Mouse (Mus musculus) midbrain, embryonic 10.5 days (tissue): ENCODE results near the gene Cyp26c1. TPM values are rescaled to one million over a fixed set of nuclear protein-coding genes. Genes with fewer than 3 reads are reported as not detected.

Experiments
- DNase-seq: peaks from one replicate; pipeline ENCODE4 v3.0.0-alpha.2; 2017; ENCODE audit warnings: low spot score
- H3K27ac ChIP-seq: fragments of 300-500 bp; sonication (generic); replicated peaks from 2 replicates; pipeline ENCODE4 v1.5.1; 2016; ENCODE audit warnings: mild to moderate bottlenecking
- H3K27me3 ChIP-seq: fragments of 300-500 bp; sonication (generic); 2 replicates; pipeline ENCODE4 v1.6.1; 2016; ENCODE audit warnings: low read depth, mild to moderate bottlenecking; ENCODE audit not compliant: poor library complexity, severe bottlenecking
- H3K36me3 ChIP-seq: fragments of 300-500 bp; sonication (generic); 2 replicates; pipeline ENCODE4 v1.6.1; 2016; ENCODE audit warnings: mild to moderate bottlenecking, moderate library complexity
- H3K4me1 ChIP-seq: fragments of 300-500 bp; sonication (generic); 2 replicates; pipeline ENCODE4 v1.6.1; 2016
- H3K4me3 ChIP-seq: fragments of 300-500 bp; sonication (generic); 2 replicates; pipeline ENCODE4 v1.5.1; 2016; ENCODE audit warnings: mild to moderate bottlenecking, moderate library complexity
- H3K9me3 ChIP-seq: fragments of 300-500 bp; sonication (generic); replicated peaks from 2 replicates; pipeline ENCODE4 v1.6.1; 2016; ENCODE audit warnings: mild to moderate bottlenecking
- WGBS: fragments of 180-500 bp; shearing (Covaris S2); methylation state at CpG from one replicate; pipeline ENCODE4 v1.1.7; 2016; 5-methylcytosine and 5-hydroxymethylcytosine counted together
- polyA plus RNA-seq: library from polyadenylated mRNA; unstranded; fragments of >200 nt; fragmentation: Nextera tagmentation; extraction: Ambion mirVana; gene quantifications from 2 replicates; pipeline ENCODE4 v1.2.1, GENCODE M21; 2016

The Cyp26c1 gene
- polyA plus RNA-seq, 1 experiment from 2014 or later: 0.89 TPM

DNA sequence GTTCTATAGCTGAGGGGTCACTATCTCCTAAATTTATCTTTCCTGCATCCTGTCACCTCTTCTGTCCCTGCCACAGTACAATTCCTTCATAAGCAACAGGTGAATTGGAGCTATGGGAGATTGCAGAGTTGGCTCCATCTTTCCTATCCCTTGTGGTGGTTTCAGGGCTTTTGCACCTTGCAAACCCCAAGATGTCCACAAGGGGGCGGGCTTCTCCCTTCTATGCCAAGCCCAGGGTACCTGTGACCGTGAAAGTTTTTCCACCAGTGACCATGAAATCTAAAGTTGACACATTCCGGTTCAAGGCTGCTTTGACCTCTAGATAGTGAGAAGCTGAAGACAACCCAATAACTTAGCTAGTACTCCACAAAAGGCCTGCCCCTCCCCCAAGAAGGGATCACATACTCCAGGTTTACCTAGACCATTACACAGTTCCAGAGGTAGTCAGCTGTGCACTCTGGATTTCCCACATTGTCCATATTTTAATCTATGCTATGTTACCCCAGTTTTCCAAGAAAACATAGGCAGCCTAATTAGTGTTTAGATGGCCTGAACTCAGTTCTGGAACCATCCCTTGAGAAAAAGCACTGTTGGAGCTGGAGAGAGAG lies 18.6 kb downstream of the Cyp26c1 start:
- Histone ChIP-seq H3K4me1 (peaks cover 4% of the 10 kb centered on the region), H3K9me3 (no peaks in the 10 kb centered on the region), H3K36me3 (no peaks in the 10 kb centered on the region), H3K27me3 (peaks cover 86% of the 10 kb centered on the region), H3K4me3 (no peak overlapping the region), H3K27ac (no peak overlapping the region)
- DNase-seq: peak; percentile 73
- 19% methylated on average over 3 of the region's 3 CpGs for WGBS

DNA sequence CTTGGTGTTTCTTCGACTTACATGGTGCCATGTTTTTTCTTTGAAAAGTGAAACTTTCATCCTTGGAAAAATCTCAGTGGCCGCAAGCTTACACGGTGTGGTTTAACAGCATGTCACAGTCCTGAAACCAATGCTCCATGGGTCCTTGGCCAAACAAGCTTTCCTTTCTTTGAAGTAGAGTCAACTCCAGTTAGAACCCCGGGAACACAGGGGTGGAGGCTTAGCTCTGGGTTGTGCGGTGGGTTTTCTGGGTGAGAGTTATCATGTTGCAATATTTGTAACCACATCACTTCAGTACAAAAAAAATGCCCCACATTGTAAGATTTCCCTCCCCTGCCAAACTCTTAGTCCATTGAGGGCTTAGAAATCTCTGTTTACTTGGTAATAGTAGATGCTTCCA lies 20.3 kb downstream of the Cyp26c1 start:
- Histone ChIP-seq H3K9me3 (no peaks in the 10 kb centered on the region), H3K27ac (no peak overlapping the region), H3K4me1 (no peaks in the 10 kb centered on the region), H3K27me3 (peaks cover 69% of the 10 kb centered on the region), H3K36me3 (no peaks in the 10 kb centered on the region), H3K4me3 (no peak overlapping the region)
- no peak for DNase-seq
- 92% methylated on average over 5 of the region's 5 CpGs for WGBS

DNA sequence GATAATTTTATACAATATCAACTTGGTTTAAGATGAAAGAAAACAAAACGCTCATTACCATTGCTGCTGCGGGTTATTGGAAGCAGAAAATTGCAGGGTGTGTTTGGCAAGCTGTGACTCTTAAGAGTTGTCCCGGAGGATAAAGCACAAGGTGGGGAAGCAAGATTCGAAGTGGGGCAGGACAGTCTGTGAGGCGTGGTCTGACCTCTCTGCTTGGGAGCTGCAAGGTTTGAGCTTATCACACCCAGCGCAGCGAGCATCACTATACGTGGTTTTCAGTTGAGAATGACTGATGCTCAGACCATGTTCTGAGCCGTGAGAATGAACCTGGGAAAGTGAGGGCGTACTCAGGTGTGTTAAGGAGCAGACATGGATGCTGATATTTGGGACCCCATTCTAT lies 29.3 kb downstream of the Cyp26c1 start:
- no peaks in the 10 kb centered on the region for H3K9me3 ChIP-seq
- H3K27ac ChIP-seq: no peak overlapping the region
- H3K4me1 ChIP-seq: no peaks in the 10 kb centered on the region
- no peaks in the 10 kb centered on the region for H3K27me3 ChIP-seq
- DNase-seq: no peak
- 78% methylated on average over 10 of the region's 10 CpGs for WGBS
- no peaks in the 10 kb centered on the region for H3K36me3 ChIP-seq
- H3K4me3 ChIP-seq: no peak overlapping the region

DNA sequence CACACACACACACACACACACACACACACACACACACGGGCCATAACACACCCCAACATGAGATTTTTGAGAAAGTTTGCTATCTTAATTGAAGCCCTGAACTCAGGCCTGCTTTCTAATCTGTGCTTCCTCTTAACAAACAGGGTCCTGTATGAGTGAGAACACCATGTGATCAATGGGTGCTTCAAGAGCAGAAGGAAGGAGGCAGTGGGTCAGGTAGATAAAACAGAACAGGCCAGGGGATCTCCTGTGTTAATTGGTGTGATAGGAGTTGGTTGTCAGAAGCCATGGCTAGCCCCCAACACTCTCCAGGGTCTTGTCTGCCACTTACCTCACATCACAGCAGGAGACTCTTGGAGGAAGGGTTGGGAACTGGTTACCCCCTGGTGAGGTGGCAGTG lies 30.6 kb downstream of the Cyp26c1 start:
- no peaks in the 10 kb centered on the region for H3K27me3 ChIP-seq
- no peaks in the 10 kb centered on the region for H3K36me3 ChIP-seq
- no peaks in the 10 kb centered on the region for H3K4me1 ChIP-seq
- no peaks in the 10 kb centered on the region for H3K9me3 ChIP-seq
- no peak overlapping the region for H3K4me3 ChIP-seq
- DNase-seq: no peak
- H3K27ac ChIP-seq: no peak overlapping the region
- WGBS: 70% methylated on average over 1 of the region's 1 CpGs

DNA sequence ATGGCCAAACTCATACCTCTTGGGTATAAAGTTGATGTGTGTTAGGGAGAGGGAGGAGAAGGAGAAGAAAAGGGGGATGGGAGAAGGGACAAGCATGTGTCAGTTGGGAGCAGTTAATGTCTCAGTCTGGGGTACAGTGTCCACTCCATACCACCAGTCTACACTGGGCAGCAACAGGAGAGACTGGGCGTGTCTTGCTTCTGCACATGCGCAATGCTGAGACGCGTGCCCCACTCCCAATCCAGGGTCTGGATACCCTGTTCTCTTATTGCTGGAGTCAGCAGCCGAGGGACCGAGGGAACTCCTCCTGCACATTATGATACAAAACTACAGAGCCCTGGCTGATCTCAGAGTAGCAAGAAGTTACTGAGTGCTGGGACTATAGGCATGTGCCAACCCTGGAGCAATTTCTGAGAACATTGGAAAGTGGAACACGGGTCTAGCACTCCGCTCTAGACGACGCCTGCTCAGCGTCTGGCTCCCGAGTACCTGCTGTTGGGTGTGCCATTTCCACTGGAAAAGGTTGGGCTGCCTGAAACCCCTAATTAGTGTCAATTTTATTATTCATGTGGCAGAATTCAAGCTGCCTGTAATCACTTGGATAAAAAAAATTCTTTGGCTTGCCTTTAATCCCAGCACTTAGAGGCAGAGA lies 31.3 kb downstream of the Cyp26c1 start:
- DNase-seq: no peak
- WGBS: 86% methylated on average over 12 of the region's 12 CpGs
- H3K4me3 ChIP-seq: no peak overlapping the region
- H3K4me1 ChIP-seq: no peaks in the 10 kb centered on the region
- H3K9me3 ChIP-seq: no peaks in the 10 kb centered on the region
- no peak overlapping the region for H3K27ac ChIP-seq
- H3K27me3 ChIP-seq: no peaks in the 10 kb centered on the region
- no peaks in the 10 kb centered on the region for H3K36me3 ChIP-seq

DNA sequence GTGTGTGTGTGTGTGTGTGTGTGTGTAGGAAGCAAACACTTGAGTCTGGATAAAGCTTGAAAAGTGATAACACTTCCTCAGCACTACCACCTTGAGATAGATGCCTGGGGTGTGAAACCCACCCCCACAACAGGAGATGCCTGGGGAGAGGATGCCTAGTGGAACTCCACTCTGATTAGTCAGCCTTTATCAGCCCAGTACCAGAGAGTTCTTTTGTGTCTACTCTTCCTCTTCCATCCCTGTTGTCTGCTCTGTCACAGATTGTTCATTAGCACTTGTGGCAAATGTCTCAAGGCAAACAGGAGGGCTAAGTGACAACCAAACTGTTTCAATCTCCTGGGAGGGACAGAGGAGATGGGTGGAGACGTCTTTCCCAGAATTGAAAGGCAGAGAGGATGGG lies 33.8 kb downstream of the Cyp26c1 start:
- H3K36me3 ChIP-seq: no peaks in the 10 kb centered on the region
- DNase-seq: no peak
- no peaks in the 10 kb centered on the region for H3K9me3 ChIP-seq
- H3K4me3 ChIP-seq: no peak overlapping the region
- no peak overlapping the region for H3K27ac ChIP-seq
- H3K27me3 ChIP-seq: no peaks in the 10 kb centered on the region
- H3K4me1 ChIP-seq: no peaks in the 10 kb centered on the region
- WGBS: 56% methylated on average over 1 of the region's 1 CpGs

DNA sequence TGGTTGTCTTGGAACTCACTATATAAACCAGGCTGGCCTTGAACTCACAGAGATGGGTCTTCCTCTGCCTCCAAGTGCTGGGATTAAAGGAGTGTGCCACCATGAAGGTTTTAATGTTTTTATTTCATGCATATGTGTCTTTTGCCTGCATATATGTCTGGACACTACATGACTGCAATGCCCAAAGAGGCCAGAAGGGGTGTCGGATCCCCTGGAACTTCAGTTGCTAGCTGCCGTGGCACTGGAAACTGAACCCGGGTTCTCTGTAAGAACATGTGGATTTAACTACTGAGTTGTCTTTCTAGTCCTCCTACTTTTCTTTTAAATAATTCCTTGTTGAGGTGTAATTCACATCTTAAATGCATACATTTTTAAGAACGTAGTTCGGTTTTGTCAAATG lies 39.2 kb downstream of the Cyp26c1 start:
- no peaks in the 10 kb centered on the region for H3K9me3 ChIP-seq
- no peak for DNase-seq
- H3K36me3 ChIP-seq: no peaks in the 10 kb centered on the region
- 96% methylated on average over 5 of the region's 5 CpGs for WGBS
- H3K4me3 ChIP-seq: no peak overlapping the region
- H3K4me1 ChIP-seq: no peaks in the 10 kb centered on the region
- H3K27ac ChIP-seq: no peak overlapping the region
- no peaks in the 10 kb centered on the region for H3K27me3 ChIP-seq

DNA sequence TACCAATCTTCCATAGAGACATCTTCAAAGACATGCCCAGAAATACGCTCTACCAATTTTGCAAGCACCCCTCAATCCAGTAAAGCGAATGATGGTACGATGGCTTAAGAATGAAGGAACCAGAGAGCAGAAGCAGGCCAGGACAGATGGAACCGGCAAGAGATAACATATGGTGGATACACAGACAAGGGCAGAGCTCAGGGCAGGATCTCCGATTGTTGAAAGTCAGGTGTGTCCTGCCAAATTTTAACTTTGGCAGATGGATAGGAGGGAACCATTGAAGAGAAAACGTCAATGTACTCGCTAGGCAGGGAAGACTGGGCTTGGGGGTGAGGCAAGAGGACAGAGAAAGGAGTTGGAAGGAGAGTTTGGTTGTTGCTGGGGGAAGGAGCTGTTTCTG lies 41.2 kb downstream of the Cyp26c1 start:
- no peak for DNase-seq
- H3K4me1 ChIP-seq: no peaks in the 10 kb centered on the region
- WGBS: 95% methylated on average over 7 of the region's 7 CpGs
- no peaks in the 10 kb centered on the region for H3K36me3 ChIP-seq
- no peak overlapping the region for H3K4me3 ChIP-seq
- no peak overlapping the region for H3K27ac ChIP-seq
- 0 out of 2 replicates have a peak, but pooled peaks cover 3% of the 10 kb centered on the region for H3K9me3 ChIP-seq
- no peaks in the 10 kb centered on the region for H3K27me3 ChIP-seq

DNA sequence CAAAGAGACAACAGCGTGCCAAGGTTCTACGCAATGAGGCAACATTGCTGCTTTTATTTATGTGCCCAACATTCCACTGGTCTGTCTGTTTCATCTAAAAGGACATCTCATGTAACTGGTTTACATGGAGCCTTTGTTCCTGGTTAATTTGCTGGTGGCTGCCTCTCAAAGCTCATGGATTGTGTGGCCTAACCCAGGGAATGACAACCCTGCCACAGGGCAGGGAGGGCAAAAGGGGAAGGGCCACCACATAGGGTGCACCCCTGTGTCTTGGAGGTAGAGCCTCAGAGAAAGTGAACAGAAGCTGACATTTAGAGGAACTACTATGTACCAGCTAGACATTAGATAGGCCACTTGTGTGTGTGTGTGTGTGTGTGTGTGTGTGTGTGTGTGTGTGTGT lies 42.0 kb downstream of the Cyp26c1 start:
- Histone ChIP-seq H3K4me1 (no peaks in the 10 kb centered on the region), H3K36me3 (no peaks in the 10 kb centered on the region), H3K27me3 (no peaks in the 10 kb centered on the region), H3K27ac (no peak overlapping the region), H3K4me3 (no peak overlapping the region), H3K9me3 (0 out of 2 replicates have a peak, but pooled peaks cover 3% of the 10 kb centered on the region)
- WGBS: 98% methylated on average over 2 of the region's 2 CpGs
- no peak for DNase-seq

DNA sequence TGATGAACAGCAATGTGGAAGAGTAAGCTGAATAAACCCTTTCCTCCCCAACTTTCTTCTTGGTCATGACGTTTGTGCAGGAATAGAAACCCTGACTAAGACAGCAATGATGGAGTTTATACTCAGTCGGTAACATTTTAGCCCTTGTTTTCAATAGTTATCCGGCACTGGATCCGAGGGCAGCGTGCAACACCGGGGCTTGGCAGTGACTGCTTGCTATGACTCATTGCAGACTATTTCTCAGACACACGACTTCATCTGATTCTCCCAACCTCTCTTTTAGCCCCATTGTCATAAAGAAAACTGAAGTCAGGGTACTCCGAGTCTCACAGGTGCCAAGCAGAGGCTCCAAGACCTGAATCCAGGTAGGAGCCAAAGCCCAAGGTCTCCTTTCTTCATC lies 50.0 kb downstream of the Cyp26c1 start:
- Histone ChIP-seq H3K27me3 (no peaks in the 10 kb centered on the region), H3K36me3 (no peaks in the 10 kb centered on the region), H3K9me3 (0 out of 2 replicates have a peak, but pooled peaks cover 3% of the 10 kb centered on the region), H3K4me3 (no peak overlapping the region), H3K4me1 (no peaks in the 10 kb centered on the region), H3K27ac (no peak overlapping the region)
- 89% methylated on average over 8 of the region's 8 CpGs for WGBS
- DNase-seq: no peak

DNA sequence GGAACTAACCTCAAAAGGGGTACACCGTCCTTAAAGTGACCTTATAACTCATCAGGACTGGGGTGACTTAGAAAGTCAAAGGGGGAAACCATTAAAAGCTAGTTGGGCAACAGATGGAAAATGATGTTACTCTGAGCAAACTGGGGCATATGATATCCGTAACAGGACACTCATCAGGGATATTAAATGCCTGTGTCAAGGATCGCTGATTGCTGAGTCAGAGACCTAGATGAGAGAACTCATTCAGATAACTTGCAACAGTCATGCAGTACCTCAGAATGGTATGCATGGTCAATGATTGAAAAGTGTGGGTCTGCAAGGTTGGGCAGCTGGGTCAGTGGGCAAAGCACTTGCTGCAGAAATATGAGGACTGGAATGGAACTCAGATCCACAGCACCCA lies 53.2 kb downstream of the Cyp26c1 start:
- no peaks in the 10 kb centered on the region for H3K36me3 ChIP-seq
- H3K4me1 ChIP-seq: no peaks in the 10 kb centered on the region
- no peak overlapping the region for H3K27ac ChIP-seq
- no peak for DNase-seq
- no peaks in the 10 kb centered on the region for H3K27me3 ChIP-seq
- H3K9me3 ChIP-seq: no peaks in the 10 kb centered on the region
- 90% methylated on average over 3 of the region's 3 CpGs for WGBS
- no peak overlapping the region for H3K4me3 ChIP-seq

DNA sequence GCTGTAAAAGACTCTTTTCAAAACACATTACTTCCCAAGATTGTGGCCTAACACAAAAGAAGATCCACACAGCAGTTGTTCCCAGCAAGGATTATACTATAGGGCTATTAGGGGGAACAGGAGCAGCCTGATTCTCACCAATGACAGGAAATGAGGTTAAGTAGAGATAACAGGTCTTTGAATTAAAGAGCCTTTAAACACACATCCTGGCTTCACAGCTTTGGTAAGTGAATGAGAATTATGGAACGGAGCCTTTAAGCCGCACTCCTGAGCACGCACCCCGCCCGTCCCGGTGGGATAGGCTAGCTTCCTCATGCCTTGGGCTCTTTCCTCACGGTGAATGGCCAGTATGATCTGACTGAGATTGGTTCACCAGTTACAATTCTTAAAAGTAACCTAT lies 54.7 kb downstream of the Cyp26c1 start:
- Histone ChIP-seq H3K9me3 (no peaks in the 10 kb centered on the region), H3K4me1 (no peaks in the 10 kb centered on the region), H3K36me3 (no peaks in the 10 kb centered on the region), H3K27ac (no peak overlapping the region), H3K4me3 (no peak overlapping the region), H3K27me3 (no peaks in the 10 kb centered on the region)
- WGBS: 77% methylated on average over 7 of the region's 7 CpGs
- DNase-seq: no peak
